Comparison of ENCODE assay signal across 8 mouse cellular contexts in genomic region chr2:173340044-173340601, GRCm38 (mm10).
DNase-seq lines count a peak whose midpoint lies in the region; ATAC-seq lines count a peak whose summit lies in the region.

No protein-coding gene starts in this region.

- H3K4me3 ChIP-seq in heart, embryonic 11.5 days (ENCODE audit: low read depth, low read length): peak overlapping the region; percentile 30
- H3K4me3 ChIP-seq in forebrain, embryonic 15.5 days: peak overlapping the region; percentile 28
- peak overlapping the region; percentile 25 for H3K4me3 ChIP-seq in intestine, embryonic 16.5 days (ENCODE audit: low read length)
- H3K4me3 ChIP-seq in midbrain, embryonic 14.5 days (replicated peaks; ENCODE audit: low read depth, low read length): 0 out of 2 replicates have a peak overlapping the region, but pooled peaks have one; percentile 1

- peak overlapping the region; percentile 64; the same call in 1 of the 2 replicates for H3K9ac ChIP-seq in heart, embryonic 11.5 days (ENCODE audit: low read depth, low read length)
- peak overlapping the region; percentile 16 for H3K9ac ChIP-seq in forebrain, embryonic 15.5 days (replicated peaks)
- H3K9ac ChIP-seq in intestine, embryonic 16.5 days (ENCODE audit: low read depth, low read length): peak overlapping the region; percentile 51; the same call in 1 of the 2 replicates
- peak overlapping the region; percentile 7; the same call in 1 of the 2 replicates for H3K9ac ChIP-seq in midbrain, embryonic 14.5 days (replicated peaks; ENCODE audit: low read length)

- H3K9me3 ChIP-seq in heart, embryonic 11.5 days (replicated peaks; ENCODE audit: control insufficient read depth, low read length): peaks cover 5% of the 10 kb centered on the region
- H3K9me3 ChIP-seq in forebrain, embryonic 15.5 days: no peaks in the 10 kb centered on the region
- H3K9me3 ChIP-seq in intestine, embryonic 16.5 days (ENCODE audit: control insufficient read depth, low read length): peaks cover 6% of the 10 kb centered on the region; the same call in 1 of the 2 replicates
- H3K9me3 ChIP-seq in midbrain, embryonic 14.5 days (ENCODE audit: control insufficient read depth, low read length): no peaks in the 10 kb centered on the region

- H3K36me3 ChIP-seq in heart, embryonic 11.5 days (ENCODE audit: control insufficient read depth, insufficient read depth, low read length): no peaks in the 10 kb centered on the region
- no peaks in the 10 kb centered on the region for H3K36me3 ChIP-seq in forebrain, embryonic 15.5 days
- H3K36me3 ChIP-seq in intestine, embryonic 16.5 days (ENCODE audit: control insufficient read depth, insufficient read depth, low read length): no peaks in the 10 kb centered on the region
- no peaks in the 10 kb centered on the region for H3K36me3 ChIP-seq in midbrain, embryonic 14.5 days (ENCODE audit: control insufficient read depth, insufficient read depth, low read length)

- 4% methylated on average over 26 of the region's 26 CpGs for WGBS in heart, embryonic 11.5 days (ENCODE audit: insufficient replicate concordance)
- WGBS in forebrain, embryonic 15.5 days: 2% methylated on average over 26 of the region's 26 CpGs
- 11% methylated on average over 26 of the region's 26 CpGs for WGBS in intestine, embryonic 16.5 days
- WGBS in midbrain, embryonic 14.5 days: under 1% methylated on average over 26 of the region's 26 CpGs

- DNase-seq in heart, adult 18-20 months: no peak
- DNase-seq in Muller cell, postnatal 12 days (ENCODE audit: inconsistent ontology term): peak; percentile 89
- DNase-seq in midbrain, embryonic 14.5 days: peak; percentile 86
- no peak for DNase-seq in urinary bladder, postnatal 25 days (ENCODE audit: low spot score)
- DNase-seq in thymus, postnatal 25 days: no peak

- peak overlapping the region; percentile 61 for H3K4me2 ChIP-seq in heart, embryonic 11.5 days
- peak overlapping the region; percentile 42 for H3K4me2 ChIP-seq in forebrain, embryonic 15.5 days (replicated peaks)
- peak overlapping the region; percentile 49 for H3K4me2 ChIP-seq in intestine, embryonic 16.5 days (ENCODE audit: low read depth, low read length)
- peak overlapping the region; percentile 41 for H3K4me2 ChIP-seq in midbrain, embryonic 14.5 days (ENCODE audit: low read length)

- peak overlapping the region; percentile 22; the same call in 1 of the 2 replicates for H3K27ac ChIP-seq in heart, embryonic 11.5 days (ENCODE audit: low read depth, low read length)
- peak overlapping the region; percentile 67 for H3K27ac ChIP-seq in forebrain, embryonic 15.5 days (replicated peaks)
- H3K27ac ChIP-seq in intestine, embryonic 16.5 days (ENCODE audit: low read length): peak overlapping the region; percentile 59
- peak overlapping the region; percentile 74 for H3K27ac ChIP-seq in midbrain, embryonic 14.5 days (replicated peaks; ENCODE audit: low read depth, low read length)

- ATAC-seq in heart, embryonic 11.5 days (replicated peaks; ENCODE audit: insufficient number of reproducible peaks, low FRiP score, low TSS enrichment): no peak
- ATAC-seq in forebrain, embryonic 15.5 days (replicated peaks): peak; percentile 75
- peak; percentile 38 for ATAC-seq in intestine, embryonic 16.5 days
- ATAC-seq in midbrain, embryonic 14.5 days (ENCODE audit: low FRiP score, low TSS enrichment): peak; percentile 77

- H3K27me3 ChIP-seq in heart, embryonic 11.5 days (ENCODE audit: control insufficient read depth, insufficient read depth, low read length): peaks cover 8% of the 10 kb centered on the region; the same call in 1 of the 2 replicates
- H3K27me3 ChIP-seq in forebrain, embryonic 15.5 days: no peaks in the 10 kb centered on the region
- H3K27me3 ChIP-seq in intestine, embryonic 16.5 days (replicated peaks; ENCODE audit: control insufficient read depth, insufficient read depth, low read length): no peaks in the 10 kb centered on the region; the same call in 1 of the 2 replicates
- H3K27me3 ChIP-seq in midbrain, embryonic 14.5 days (ENCODE audit: control insufficient read depth, insufficient read depth, low read length): no peaks in the 10 kb centered on the region

- peaks cover 31% of the 10 kb centered on the region for H3K4me1 ChIP-seq in heart, embryonic 11.5 days (ENCODE audit: control insufficient read depth, insufficient read depth, low read length)
- peaks cover 58% of the 10 kb centered on the region for H3K4me1 ChIP-seq in forebrain, embryonic 15.5 days
- peaks cover 42% of the 10 kb centered on the region for H3K4me1 ChIP-seq in intestine, embryonic 16.5 days (ENCODE audit: control insufficient read depth, insufficient read depth, low read length)
- peaks cover 43% of the 10 kb centered on the region for H3K4me1 ChIP-seq in midbrain, embryonic 14.5 days (ENCODE audit: control insufficient read depth, insufficient read depth, low read length)

Comparison
In these comparisons a context has a peak if more than half of its experiments do, and no peak if none do; other contexts are left out.
1. H3K27ac ChIP-seq: peak in every context shown above with its lines; median percentile 74 in midbrain, embryonic 14.5 days; 67 in forebrain, embryonic 15.5 days; 59 in intestine, embryonic 16.5 days; 22 in heart, embryonic 11.5 days.
2. H3K9ac ChIP-seq: peak in every context shown above with its lines; median percentile 64 in heart, embryonic 11.5 days; 51 in intestine, embryonic 16.5 days; 16 in forebrain, embryonic 15.5 days; 7 in midbrain, embryonic 14.5 days.
3. DNase-seq: peak in Muller cell, postnatal 12 days (single experiment) and midbrain, embryonic 14.5 days (single experiment); none in heart, adult 18-20 months (0 of 2), urinary bladder, postnatal 25 days (single experiment) and thymus, postnatal 25 days (single experiment).
4. Peak in every context shown above with its lines, with median percentiles within 50 percentile points of each other: H3K4me2 ChIP-seq and H3K4me3 ChIP-seq.